Mouse (Mus musculus): ENCODE results near the gene Wdpcp. TPM values are rescaled to one million over a fixed set of nuclear protein-coding genes. Genes with fewer than 3 reads are reported as not detected.

Gene Wdpcp
- polyA plus RNA-seq, 1 experiment from 2014 or later: 11.5 TPM

DNA sequence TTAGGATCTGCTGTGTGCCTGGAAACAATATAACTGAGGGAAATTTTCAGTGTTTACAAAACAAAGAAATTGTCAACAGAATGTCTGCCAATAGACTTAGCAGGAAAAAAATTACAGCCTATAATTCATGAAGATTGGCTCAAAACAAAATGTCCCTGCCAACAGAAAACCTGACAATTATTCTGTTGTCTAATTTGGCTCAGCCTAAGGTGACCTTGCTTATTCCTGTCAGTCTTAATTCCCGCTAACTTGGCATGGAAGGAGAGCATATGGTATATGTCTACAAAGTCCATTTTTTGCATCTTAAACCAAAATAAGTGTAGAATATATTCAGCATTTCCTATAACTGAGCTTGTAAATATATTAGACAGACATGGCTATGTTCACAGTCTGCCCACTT, 298.8 kb downstream of the Wdpcp start:
- Histone ChIP-seq H3K27me3 (ENCODE audit: control insufficient read depth, insufficient read depth, low read depth, low read length) (no peaks in the 10 kb centered on the region), H3K4me1 (ENCODE audit: control insufficient read depth, insufficient read depth, low read length) (no peaks in the 10 kb centered on the region), H3K27ac (ENCODE audit: low read length) (no peak overlapping the region), H3K4me3 (ENCODE audit: low read depth, low read length) (no peak overlapping the region), H3K9ac (ENCODE audit: low read depth, low read length) (no peak overlapping the region), H3K9me3 (replicated peaks; ENCODE audit: control insufficient read depth, low read length, poor library complexity, severe bottlenecking) (no peaks in the 10 kb centered on the region; the same call in 1 of the 2 replicates), H3K36me3 (ENCODE audit: control insufficient read depth, insufficient read depth, low read length) (no peaks in the 10 kb centered on the region), H3K4me2 (ENCODE audit: low read length) (no peak overlapping the region)
- 88% methylated on average over 1 of the region's 1 CpGs for WGBS
- ATAC-seq: no peak

DNA sequence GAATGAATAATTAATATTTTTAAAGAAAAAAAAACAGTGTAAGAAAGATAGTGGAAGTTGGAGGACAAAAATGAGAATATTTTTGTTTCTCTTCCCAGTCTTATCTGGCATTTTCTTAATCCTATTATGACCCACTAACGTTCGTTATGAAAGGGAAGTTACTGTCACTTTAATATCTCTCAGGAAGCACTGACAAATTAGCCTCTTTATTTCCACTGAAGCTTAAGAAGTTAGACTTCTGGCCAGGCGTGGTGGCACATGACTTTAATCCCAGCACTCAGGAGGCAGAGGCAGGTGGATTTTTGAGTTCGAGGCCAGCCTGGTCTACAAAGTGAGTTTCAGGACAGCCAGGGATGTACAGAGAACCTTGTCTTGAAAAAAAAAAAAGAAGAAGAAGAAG, 299.7 kb downstream of the Wdpcp start:
- Histone ChIP-seq H3K4me3 (ENCODE audit: low read depth, low read length) (no peak overlapping the region), H3K9me3 (replicated peaks; ENCODE audit: control insufficient read depth, low read length, poor library complexity, severe bottlenecking) (no peaks in the 10 kb centered on the region; the same call in 1 of the 2 replicates), H3K4me1 (ENCODE audit: control insufficient read depth, insufficient read depth, low read length) (no peaks in the 10 kb centered on the region), H3K36me3 (ENCODE audit: control insufficient read depth, insufficient read depth, low read length) (no peaks in the 10 kb centered on the region), H3K9ac (ENCODE audit: low read depth, low read length) (no peak overlapping the region), H3K27me3 (ENCODE audit: control insufficient read depth, insufficient read depth, low read depth, low read length) (no peaks in the 10 kb centered on the region), H3K27ac (ENCODE audit: low read length) (no peak overlapping the region), H3K4me2 (ENCODE audit: low read length) (no peak overlapping the region)
- no peak for ATAC-seq
- 74% methylated on average over 4 of the region's 4 CpGs for whole genome bisulfite sequencing

DNA sequence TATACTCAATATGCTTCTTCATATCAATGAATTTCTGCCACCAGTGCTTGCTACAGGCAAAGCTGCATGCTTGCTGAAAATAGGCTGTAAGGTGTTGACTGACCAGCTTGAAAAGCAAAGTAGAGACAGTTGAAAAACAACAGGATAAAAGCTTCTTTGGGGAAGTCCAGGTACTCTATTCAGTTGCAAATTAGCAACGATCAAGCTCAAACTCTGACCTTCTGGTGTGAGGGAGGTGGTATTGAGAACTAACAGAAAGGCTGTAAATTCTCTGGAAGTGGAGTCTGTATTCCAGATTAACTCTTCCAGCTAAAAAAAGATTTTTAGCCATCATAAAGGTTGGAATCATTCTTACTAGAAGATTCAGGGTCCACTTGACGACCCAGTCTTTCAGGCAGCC, 303.0 kb downstream of the Wdpcp start:
- 77% methylated on average over 2 of the region's 2 CpGs for WGBS

DNA sequence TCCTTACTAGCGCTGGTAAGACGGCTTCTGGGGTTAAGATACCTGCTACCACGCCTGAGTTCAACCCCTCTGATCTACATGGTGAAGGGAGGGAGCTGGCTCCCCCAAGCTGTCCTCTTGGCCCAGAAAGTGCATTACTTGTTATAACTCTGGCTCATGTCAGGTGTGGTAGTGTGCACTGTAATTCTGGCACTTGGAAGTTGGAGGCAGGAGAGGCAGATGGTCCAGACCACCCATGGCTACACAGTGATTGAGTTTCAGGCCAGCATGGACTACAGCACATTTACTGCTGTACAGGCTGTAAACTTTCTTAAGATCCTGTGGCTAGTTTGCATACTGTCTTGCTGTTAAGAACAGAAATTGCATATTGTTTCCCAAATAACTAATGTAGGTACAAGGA, 322.7 kb downstream of the Wdpcp start:
- ATAC-seq: no peak
- Histone ChIP-seq H3K36me3 (ENCODE audit: control insufficient read depth, insufficient read depth, low read length) (no peaks in the 10 kb centered on the region), H3K9me3 (replicated peaks; ENCODE audit: control insufficient read depth, low read length, poor library complexity, severe bottlenecking) (no peaks in the 10 kb centered on the region), H3K27ac (ENCODE audit: low read length) (no peak overlapping the region), H3K4me3 (ENCODE audit: low read depth, low read length) (no peak overlapping the region), H3K4me1 (ENCODE audit: control insufficient read depth, insufficient read depth, low read length) (no peaks in the 10 kb centered on the region), H3K4me2 (ENCODE audit: low read length) (no peak overlapping the region), H3K9ac (ENCODE audit: low read depth, low read length) (no peak overlapping the region), H3K27me3 (ENCODE audit: control insufficient read depth, insufficient read depth, low read depth, low read length) (no peaks in the 10 kb centered on the region)
- 83% methylated on average over 3 of the region's 3 CpGs for WGBS

More for the DNA sequence above, 303.0 kb downstream of the Wdpcp start:
- ATAC-seq: no peak
- Histone ChIP-seq H3K27ac (ENCODE audit: low read length) (no peak overlapping the region), H3K4me2 (ENCODE audit: low read length) (no peak overlapping the region), H3K9ac (ENCODE audit: low read depth, low read length) (no peak overlapping the region), H3K4me3 (ENCODE audit: low read depth, low read length) (no peak overlapping the region), H3K4me1 (ENCODE audit: control insufficient read depth, insufficient read depth, low read length) (no peaks in the 10 kb centered on the region), H3K9me3 (replicated peaks; ENCODE audit: control insufficient read depth, low read length, poor library complexity, severe bottlenecking) (no peaks in the 10 kb centered on the region; the same call in 1 of the 2 replicates), H3K36me3 (ENCODE audit: control insufficient read depth, insufficient read depth, low read length) (no peaks in the 10 kb centered on the region), H3K27me3 (ENCODE audit: control insufficient read depth, insufficient read depth, low read depth, low read length) (no peaks in the 10 kb centered on the region)

DNA sequence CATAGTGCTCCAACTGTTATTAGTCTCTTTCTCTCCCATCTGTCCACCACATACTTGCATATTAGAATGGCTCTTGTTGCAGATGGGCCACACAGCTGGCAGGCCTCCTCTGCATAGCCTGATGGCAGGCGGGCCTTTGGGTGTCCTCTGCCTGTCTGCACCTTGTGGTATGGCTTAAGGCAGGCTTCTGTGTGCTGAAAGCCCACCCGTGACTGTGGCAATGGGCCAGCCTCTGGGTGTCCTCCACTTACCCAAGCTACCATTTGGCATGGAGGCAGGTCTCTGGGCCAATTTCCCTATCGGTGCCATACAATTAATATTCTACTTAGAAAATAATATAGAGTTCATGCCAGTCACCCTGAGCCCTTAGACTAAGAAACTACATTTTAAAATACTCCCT, 350.5 kb downstream of the Wdpcp start:
- ATAC-seq: no peak
- Histone ChIP-seq H3K4me1 (ENCODE audit: control insufficient read depth, insufficient read depth, low read length) (no peaks in the 10 kb centered on the region), H3K4me3 (ENCODE audit: low read depth, low read length) (no peak overlapping the region), H3K27ac (ENCODE audit: low read length) (no peak overlapping the region), H3K27me3 (ENCODE audit: control insufficient read depth, insufficient read depth, low read depth, low read length) (no peaks in the 10 kb centered on the region), H3K36me3 (ENCODE audit: control insufficient read depth, insufficient read depth, low read length) (no peaks in the 10 kb centered on the region), H3K9ac (ENCODE audit: low read depth, low read length) (no peak overlapping the region), H3K4me2 (ENCODE audit: low read length) (no peak overlapping the region), H3K9me3 (replicated peaks; ENCODE audit: control insufficient read depth, low read length, poor library complexity, severe bottlenecking) (no peaks in the 10 kb centered on the region)
- WGBS: 97% methylated on average over 3 of the region's 3 CpGs

Small RNA genes lying within 50 kb of the gene (microRNA-seq; reads per million reads assigned to microRNA genes)
- gene Gm22990: not detected

Other genes with a start within 250 kb of the Wdpcp start
- gene Ugp2, start 201.0 kb upstream of the Wdpcp start, polyA plus RNA-seq (2015; fragmentation: Nextera tagmentation; extraction: Ambion mirVana): 66.4 and 71.9 TPM in 2 replicates
- 544 and 589 TPM in 2 replicates for gene Mdh1, start 132 bp downstream of the Wdpcp start, polyA plus RNA-seq (2015; fragmentation: Nextera tagmentation; extraction: Ambion mirVana)

Data from midbrain, embryonic 16.5 days (tissue).